Mouse (Mus musculus) lung, postnatal 0 days (tissue): ENCODE data around the gene Ppfia2. TPM values are rescaled to one million over a fixed set of nuclear protein-coding genes. Genes with fewer than 3 reads are reported as not detected.

Experiments
- ATAC-seq: fragments of 200-750 bp; cut with Nextera tagmentation; 2 replicates; pipeline ENCODE4 v1.8.0; 2017; ENCODE audit warnings: moderate library complexity
- DNase-seq: peaks from one replicate; pipeline ENCODE4 v3.0.0-alpha.2; 2016; ENCODE audit warnings: low spot score
- H3K27ac ChIP-seq: fragments of 300-500 bp; sonication (generic); 2 replicates; pipeline ENCODE4 v1.5.1; 2014; ENCODE audit warnings: antibody characterized with exemption, mild to moderate bottlenecking, low read length, mixed read lengths
- H3K27me3 ChIP-seq: fragments of 300-500 bp; sonication (generic); replicated peaks from 2 replicates; pipeline ENCODE4 v1.6.1; 2014; ENCODE audit warnings: low read length, mixed read lengths; ENCODE audit not compliant: insufficient read depth
- H3K36me3 ChIP-seq: fragments of 300-500 bp; sonication (generic); 2 replicates; pipeline ENCODE4 v1.6.1; 2014; ENCODE audit warnings: low read length, mixed read lengths; ENCODE audit not compliant: insufficient read depth
- H3K4me1 ChIP-seq: fragments of 300-500 bp; sonication (generic); 2 replicates; pipeline ENCODE4 v1.6.1; 2014; ENCODE audit warnings: antibody characterized with exemption, low read depth, low read length, mixed read lengths; ENCODE audit not compliant: insufficient read depth
- H3K4me2 ChIP-seq: fragments of 300-500 bp; sonication (generic); replicated peaks from 2 replicates; pipeline ENCODE4 v1.6.1; 2014; ENCODE audit warnings: low read depth, mild to moderate bottlenecking, low read length, moderate library complexity, mixed read lengths
- H3K4me3 ChIP-seq: fragments of 300-500 bp; sonication (generic); 2 replicates; pipeline ENCODE4 v1.5.1; 2014; ENCODE audit warnings: low read depth, low read length
- H3K9ac ChIP-seq: fragments of 300-500 bp; sonication (generic); replicated peaks from 2 replicates; pipeline ENCODE4 v1.6.1; 2014; ENCODE audit warnings: low read depth, mild to moderate bottlenecking
- H3K9me3 ChIP-seq: fragments of 300-500 bp; sonication (generic); 2 replicates; pipeline ENCODE4 v1.6.1; 2016; ENCODE audit warnings: low read length, mixed read lengths
- CTCF ChIP-seq: IDR thresholded peaks from 2 replicates; pipeline ENCODE4 v1.5.1; 2016; ENCODE audit warnings: antibody characterized with exemption, mild to moderate bottlenecking
- EP300 ChIP-seq: IDR thresholded peaks from 2 replicates; pipeline ENCODE4 v1.6.1; 2016; ENCODE audit warnings: antibody characterized with exemption, mild to moderate bottlenecking, control low read depth
- WGBS: fragments of 180-500 bp; shearing (Covaris S2); extraction: QIAGEN DNeasy Blood & Tissue Kit; methylation state at CpG from one replicate; pipeline ENCODE4 v1.1.7; 2014; 5-methylcytosine and 5-hydroxymethylcytosine counted together
- polyA plus RNA-seq: library from polyadenylated mRNA; unstranded; fragments of >200 nt; fragmentation: Nextera tagmentation; extraction: Ambion mirVana; gene quantifications from 2 replicates; pipeline ENCODE4 v1.2.1, GENCODE M21; 2015

Gene Ppfia2
- polyA plus RNA-seq, 1 experiment from 2014 or later, result 0.36 TPM

DNA sequence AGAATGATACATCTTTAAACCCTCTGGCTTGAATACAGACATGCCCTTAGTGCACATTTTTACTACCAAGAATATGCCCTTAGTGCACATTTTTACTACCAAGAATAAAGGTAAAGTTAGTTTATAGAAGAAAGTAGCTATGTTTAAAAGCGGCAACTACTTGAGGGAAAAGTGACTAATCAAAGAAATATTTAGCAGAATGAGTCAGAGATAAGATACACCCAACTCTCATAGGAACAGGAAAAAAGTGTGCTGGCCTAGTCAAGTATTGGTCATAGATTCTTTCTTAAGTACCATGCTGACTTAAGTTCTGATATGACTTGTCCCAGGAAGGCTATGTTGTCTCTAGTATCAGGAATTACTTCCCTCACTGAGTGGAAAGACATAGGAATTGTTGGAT is 305.4 kb downstream of the Ppfia2 start:
- DNase-seq, result peak; percentile 30
- ATAC-seq, result 0 out of 2 replicates have a peak, but pooled peaks have one; percentile 41
- no peak overlapping the region for H3K4me2 ChIP-seq
- H3K36me3 ChIP-seq, result no peaks in the 10 kb centered on the region
- H3K27me3 ChIP-seq, result no peaks in the 10 kb centered on the region
- H3K27ac ChIP-seq, result no peak overlapping the region
- no peak overlapping the region for H3K9ac ChIP-seq
- H3K9me3 ChIP-seq, result no peaks in the 10 kb centered on the region
- no peaks in the 10 kb centered on the region for H3K4me1 ChIP-seq
- 51% methylated on average over 1 of the region's 1 CpGs for WGBS
- H3K4me3 ChIP-seq, result no peak overlapping the region
- TF ChIP-seq EP300, result 0 out of 2 replicates have a peak, but pooled peaks have one; percentile 29
- no peak for TF ChIP-seq CTCF

DNA sequence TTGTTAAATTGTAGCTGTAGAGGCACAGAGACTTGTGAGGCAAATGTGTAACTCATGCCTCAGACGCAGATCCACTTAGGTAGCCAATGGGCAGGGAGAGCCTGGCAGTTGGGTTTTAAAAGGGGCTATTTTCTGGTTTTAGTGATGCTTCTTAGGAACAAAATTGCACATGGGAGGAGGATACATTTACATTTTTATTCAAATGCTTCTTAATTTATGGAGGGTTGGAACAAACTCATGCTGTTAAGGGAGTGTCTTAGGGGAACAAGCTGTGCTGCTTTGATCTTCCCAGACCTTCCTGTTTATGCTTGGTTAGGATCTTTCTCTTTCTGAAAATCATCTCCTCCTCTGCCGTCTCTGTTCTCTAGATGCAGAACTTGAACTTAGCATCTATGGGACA is 345.3 kb downstream of the Ppfia2 start:
- WGBS, result 54% methylated on average over 2 of the region's 2 CpGs
- no peaks in the 10 kb centered on the region for H3K9me3 ChIP-seq
- no peaks in the 10 kb centered on the region for H3K27me3 ChIP-seq
- ATAC-seq (no peak), DNase-seq (no peak)
- TF ChIP-seq EP300, result no peak
- no peak for TF ChIP-seq CTCF
- H3K4me3 ChIP-seq, result no peak overlapping the region
- H3K27ac ChIP-seq, result no peak overlapping the region
- no peaks in the 10 kb centered on the region for H3K36me3 ChIP-seq
- no peak overlapping the region for H3K4me2 ChIP-seq
- H3K9ac ChIP-seq, result no peak overlapping the region
- H3K4me1 ChIP-seq, result no peaks in the 10 kb centered on the region

- no peak overlapping the region for H3K4me3 ChIP-seq
- no peak overlapping the region for H3K9ac ChIP-seq
- 68% methylated on average over 4 of the region's 4 CpGs for WGBS
- no peaks in the 10 kb centered on the region for H3K36me3 ChIP-seq
- ATAC-seq (no peak), DNase-seq (no peak)
- no peaks in the 10 kb centered on the region for H3K9me3 ChIP-seq
- no peaks in the 10 kb centered on the region for H3K4me1 ChIP-seq
- H3K27me3 ChIP-seq, result no peaks in the 10 kb centered on the region
- TF ChIP-seq CTCF (no peak), EP300 (no peak)
- no peak overlapping the region for H3K27ac ChIP-seq
- H3K4me2 ChIP-seq, result no peak overlapping the region
Measured at GRCm38 (mm10) chr10:106818381-106818780, 348.2 kb downstream of the Ppfia2 start.

DNA sequence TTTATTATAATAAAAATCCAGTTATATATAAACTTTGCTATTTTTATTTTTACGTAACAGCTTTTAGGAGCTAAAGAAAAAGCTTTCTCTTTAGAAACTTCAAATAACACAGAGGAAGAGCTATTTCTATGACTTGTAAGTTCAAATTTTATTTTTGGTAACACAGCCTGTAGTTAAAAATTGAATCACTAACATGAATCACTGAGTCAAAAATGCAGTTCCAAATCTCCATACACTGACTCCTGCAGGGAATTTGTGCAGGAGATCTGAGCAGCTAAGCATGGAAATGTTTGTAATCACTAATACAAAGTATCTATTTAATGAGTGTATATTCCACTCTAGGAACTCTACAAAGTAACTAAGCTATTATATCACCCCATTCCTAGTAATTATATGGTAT is 354.1 kb downstream of the Ppfia2 start:
- no peaks in the 10 kb centered on the region for H3K27me3 ChIP-seq
- WGBS, result 88% methylated on average over 1 of the region's 1 CpGs
- ATAC-seq, result no peak
- no peaks in the 10 kb centered on the region for H3K36me3 ChIP-seq
- H3K4me1 ChIP-seq, result no peaks in the 10 kb centered on the region
- no peak overlapping the region for H3K4me3 ChIP-seq
- no peak overlapping the region for H3K27ac ChIP-seq
- TF ChIP-seq CTCF (no peak), EP300 (no peak)
- no peaks in the 10 kb centered on the region for H3K9me3 ChIP-seq
- DNase-seq, result no peak
- no peak overlapping the region for H3K4me2 ChIP-seq
- no peak overlapping the region for H3K9ac ChIP-seq

DNA sequence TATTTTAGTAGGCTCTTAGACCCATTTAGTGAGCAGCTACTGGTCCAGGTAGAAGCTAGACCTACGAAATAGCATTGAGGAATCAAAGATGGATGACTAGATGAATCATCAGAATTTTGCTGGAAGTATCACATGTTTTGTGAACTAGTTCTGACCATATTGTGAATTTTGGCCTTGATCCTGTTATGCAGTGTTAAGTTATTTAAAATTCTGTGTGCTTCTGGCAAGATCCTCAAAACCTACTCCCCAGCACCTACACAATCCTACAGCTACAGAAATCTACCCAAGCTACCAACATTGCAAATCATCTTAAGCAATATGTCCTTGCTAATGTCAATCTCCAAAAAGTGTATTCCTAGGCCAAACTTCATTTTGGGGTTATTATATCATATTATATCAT is 368.3 kb downstream of the Ppfia2 start:
- ATAC-seq (no peak), DNase-seq (no peak)
- H3K4me2 ChIP-seq, result no peak overlapping the region
- WGBS, result 66% methylated on average over 1 of the region's 1 CpGs
- no peaks in the 10 kb centered on the region for H3K36me3 ChIP-seq
- H3K27ac ChIP-seq, result no peak overlapping the region
- no peak overlapping the region for H3K9ac ChIP-seq
- H3K27me3 ChIP-seq, result no peaks in the 10 kb centered on the region
- H3K4me1 ChIP-seq, result no peaks in the 10 kb centered on the region
- H3K9me3 ChIP-seq, result no peaks in the 10 kb centered on the region
- no peak for TF ChIP-seq EP300
- TF ChIP-seq CTCF, result no peak
- H3K4me3 ChIP-seq, result no peak overlapping the region

- no peak overlapping the region for H3K27ac ChIP-seq
- H3K4me1 ChIP-seq, result no peaks in the 10 kb centered on the region
- WGBS, result 79% methylated on average over 6 of the region's 6 CpGs
- ATAC-seq (no peak), DNase-seq (no peak)
- no peak overlapping the region for H3K4me3 ChIP-seq
- no peaks in the 10 kb centered on the region for H3K9me3 ChIP-seq
- no peak overlapping the region for H3K9ac ChIP-seq
- no peak overlapping the region for H3K4me2 ChIP-seq
- H3K27me3 ChIP-seq, result no peaks in the 10 kb centered on the region
- no peak for TF ChIP-seq EP300
- TF ChIP-seq CTCF, result no peak
- H3K36me3 ChIP-seq, result no peaks in the 10 kb centered on the region
Measured at GRCm38 (mm10) chr10:106858106-106858505, 388.0 kb downstream of the Ppfia2 start.

- H3K4me3 ChIP-seq, result no peak overlapping the region
- no peak overlapping the region for H3K9ac ChIP-seq
- no peaks in the 10 kb centered on the region for H3K27me3 ChIP-seq
- no peak overlapping the region for H3K27ac ChIP-seq
- 69% methylated on average over 4 of the region's 4 CpGs for WGBS
- H3K36me3 ChIP-seq, result no peaks in the 10 kb centered on the region
- ATAC-seq, result no peak
- H3K4me2 ChIP-seq, result no peak overlapping the region
- no peak for DNase-seq
- H3K9me3 ChIP-seq, result no peaks in the 10 kb centered on the region
- no peak for TF ChIP-seq EP300
- TF ChIP-seq CTCF, result no peak
- H3K4me1 ChIP-seq, result no peaks in the 10 kb centered on the region
Measured at GRCm38 (mm10) chr10:106870233-106870632, 400.1 kb downstream of the Ppfia2 start.
